Mouse (Mus musculus): ENCODE data around the gene Lrrc74a. TPM values are rescaled to one million over a fixed set of nuclear protein-coding genes. Genes with fewer than 3 reads are reported as not detected.
A peak's percentile ranks its signal among the peaks of the same experiment; 100 is the strongest.

Lrrc74a gene
- polyA plus RNA-seq, 1 experiment: not detected

DNA sequence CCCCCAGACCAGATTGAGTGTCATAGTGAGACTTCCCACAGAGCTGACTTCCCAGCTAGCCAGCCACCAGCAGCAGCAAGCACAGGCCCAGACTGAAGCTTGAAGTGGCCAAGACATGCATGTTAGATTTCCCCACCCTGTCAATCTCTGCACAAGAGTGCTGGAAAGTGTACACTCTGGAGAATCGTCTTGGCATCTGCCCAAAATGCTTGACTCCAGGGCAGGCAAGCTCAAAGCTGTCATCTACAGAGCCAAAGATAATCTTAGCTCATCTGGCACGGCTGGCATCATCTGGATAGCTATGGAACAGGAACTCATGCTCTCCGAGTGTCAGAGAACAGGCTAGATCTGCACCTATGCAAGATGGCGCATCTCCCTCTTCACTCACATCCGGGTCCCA is 12.7 kb upstream of the Lrrc74a start:
- Histone ChIP-seq H3K4me3 (no peak overlapping the region), H3K4me2 (ENCODE audit: low read depth) (no peak overlapping the region), H3ac (ENCODE audit: control insufficient read depth, insufficient read length) (no peak overlapping the region), H3K27me3 (ENCODE audit: control insufficient read depth, insufficient read depth, insufficient read length) (peaks cover 29% of the 10 kb centered on the region), H3K79me2 (ENCODE audit: control insufficient read depth, insufficient read depth) (no peaks in the 10 kb centered on the region), H3K36me3 (ENCODE audit: control insufficient read depth, insufficient read depth) (no peaks in the 10 kb centered on the region)
- no peak for TF ChIP-seq SRF (IDR thresholded peaks at IDR 0.05; ENCODE audit: control insufficient read depth, insufficient read length, low read depth)
- TF ChIP-seq MYOG (IDR thresholded peaks at IDR 0.05; ENCODE audit: control insufficient read depth in 1 of 3, insufficient read depth in 1 of 3, insufficient read length in 2 of 3, low read depth in 2 of 3): no peak

- no peak overlapping the region for H3K4me2 ChIP-seq (ENCODE audit: low read depth)
- H3K4me3 ChIP-seq: no peak overlapping the region
- TF ChIP-seq POLR2A (IDR thresholded peaks at IDR 0.05; ENCODE audit: insufficient read length, low read depth): no peak
- TF ChIP-seq MYOD1 (IDR thresholded peaks at IDR 0.05; ENCODE audit: control insufficient read depth in 1 of 3, insufficient read length in 2 of 3, low read depth in 2 of 3): no peak
- no peak for TF ChIP-seq REST (IDR thresholded peaks at IDR 0.05; ENCODE audit: insufficient read depth, insufficient read length)
- TF ChIP-seq CEBPB (IDR thresholded peaks at IDR 0.05; ENCODE audit: insufficient read depth, poor library complexity, severe bottlenecking): no peak
- TF ChIP-seq USF1 (IDR thresholded peaks at IDR 0.05; ENCODE audit: low read depth): no peak
- TF ChIP-seq TCF12 (IDR thresholded peaks at IDR 0.05; ENCODE audit: insufficient read depth, poor library complexity, severe bottlenecking): no peak
- TF ChIP-seq MYOG (IDR thresholded peaks at IDR 0.05; ENCODE audit: control insufficient read depth in 1 of 3, insufficient read depth in 1 of 3, insufficient read length in 2 of 3, low read depth in 2 of 3): no peak
- no peak for TF ChIP-seq MAX (IDR thresholded peaks at IDR 0.05; ENCODE audit: low read depth)
- no peak for TF ChIP-seq POLR2AphosphoS2 (IDR thresholded peaks at IDR 0.05; ENCODE audit: insufficient read length, low read depth)
- no peak for TF ChIP-seq TCF3 (IDR thresholded peaks at IDR 0.05; ENCODE audit: insufficient read length, low read depth)
- TF ChIP-seq SRF (IDR thresholded peaks at IDR 0.05; ENCODE audit: control insufficient read depth, insufficient read length, low read depth): no peak
- TF ChIP-seq E2F4 (IDR thresholded peaks at IDR 0.05; ENCODE audit: insufficient read depth): no peak
- peaks cover 9% of the 10 kb centered on the region for H3K27me3 ChIP-seq (ENCODE audit: control insufficient read depth, insufficient read depth, insufficient read length)
- no peaks in the 10 kb centered on the region for H3K79me2 ChIP-seq (ENCODE audit: control insufficient read depth, insufficient read depth)
- H3ac ChIP-seq (ENCODE audit: control insufficient read depth, insufficient read length): no peak overlapping the region
- no peaks in the 10 kb centered on the region for H3K36me3 ChIP-seq (ENCODE audit: control insufficient read depth, insufficient read depth)
These were observed 9.9 kb upstream of the Lrrc74a start for GRCm38 (mm10) chr12:86724300-86724699.

GRCm38 (mm10) chr12:86725706-86726105 is 8.5 kb upstream of the Lrrc74a start:
- peak overlapping the region; percentile 23 for H3K4me3 ChIP-seq
- no peaks in the 10 kb centered on the region for H3K27me3 ChIP-seq (ENCODE audit: control insufficient read depth, insufficient read depth, insufficient read length)
- H3ac ChIP-seq (ENCODE audit: control insufficient read depth, insufficient read length): peak overlapping the region; percentile 1
- no peaks in the 10 kb centered on the region for H3K36me3 ChIP-seq (ENCODE audit: control insufficient read depth, insufficient read depth)
- TF ChIP-seq SRF (IDR thresholded peaks at IDR 0.05; ENCODE audit: control insufficient read depth, insufficient read length, low read depth) (no peak), TCF12 (IDR thresholded peaks at IDR 0.05; ENCODE audit: insufficient read depth, poor library complexity, severe bottlenecking) (no peak), POLR2A (IDR thresholded peaks at IDR 0.05; ENCODE audit: insufficient read length, low read depth) (no peak)
- H3K79me2 ChIP-seq (ENCODE audit: control insufficient read depth, insufficient read depth): no peaks in the 10 kb centered on the region
- peak overlapping the region; percentile 88 for H3K4me2 ChIP-seq (ENCODE audit: low read depth)

DNA sequence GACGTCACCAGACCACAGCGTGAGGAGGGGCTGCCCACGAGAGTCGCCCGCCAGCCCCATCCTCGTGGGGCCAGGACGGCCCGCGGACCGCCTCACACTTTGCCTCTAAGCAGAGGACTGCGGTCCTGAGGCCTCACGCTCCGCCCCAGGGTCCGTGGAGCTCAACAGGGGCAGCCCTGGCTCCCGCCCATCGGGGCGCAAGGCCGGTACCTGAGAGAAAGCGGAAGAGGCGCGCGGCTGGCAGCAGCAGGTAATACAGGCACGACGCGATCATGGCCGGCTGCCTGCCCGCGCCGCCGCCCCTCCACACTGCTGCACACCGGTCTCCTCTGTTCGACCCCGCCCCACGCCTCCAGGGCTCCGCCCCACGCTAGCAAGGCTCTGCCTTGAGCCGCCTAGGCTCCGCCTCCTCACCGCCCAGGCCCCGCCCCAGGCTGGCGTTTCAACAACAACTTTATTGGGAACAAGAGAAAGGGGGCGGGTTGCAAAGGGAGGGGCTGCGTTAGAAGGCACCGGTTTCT is 8.0 kb upstream of the Lrrc74a start, which contains the start of gene Angel1:
Angel1 (minus strand) TSS at position 341 of the 521 bp plus-strand sequence.
- no peak for TF ChIP-seq USF1 (IDR thresholded peaks at IDR 0.05; ENCODE audit: low read depth)
- TF ChIP-seq REST (IDR thresholded peaks at IDR 0.05; ENCODE audit: insufficient read depth, insufficient read length): no peak
- TF ChIP-seq TCF3 (IDR thresholded peaks at IDR 0.05; ENCODE audit: insufficient read length, low read depth): no peak
- TF ChIP-seq MAX (IDR thresholded peaks at IDR 0.05; ENCODE audit: low read depth): no peak
- TF ChIP-seq E2F4 (IDR thresholded peaks at IDR 0.05; ENCODE audit: insufficient read depth): no peak
- no peak for TF ChIP-seq MYOG (IDR thresholded peaks at IDR 0.05; ENCODE audit: control insufficient read depth in 1 of 3, insufficient read depth in 1 of 3, insufficient read length in 2 of 3, low read depth in 2 of 3)
- TF ChIP-seq POLR2A (IDR thresholded peaks at IDR 0.05; ENCODE audit: insufficient read length, low read depth): peak; percentile 87
- no peak for TF ChIP-seq TCF12 (IDR thresholded peaks at IDR 0.05; ENCODE audit: insufficient read depth, poor library complexity, severe bottlenecking)
- TF ChIP-seq SRF (IDR thresholded peaks at IDR 0.05; ENCODE audit: control insufficient read depth, insufficient read length, low read depth): no peak
- no peak for TF ChIP-seq MYOD1 (IDR thresholded peaks at IDR 0.05; ENCODE audit: control insufficient read depth in 1 of 3, insufficient read length in 2 of 3, low read depth in 2 of 3)
- peak; percentile 59 for TF ChIP-seq POLR2AphosphoS2 (IDR thresholded peaks at IDR 0.05; ENCODE audit: insufficient read length, low read depth)
- TF ChIP-seq CEBPB (IDR thresholded peaks at IDR 0.05; ENCODE audit: insufficient read depth, poor library complexity, severe bottlenecking): no peak
- no peaks in the 10 kb centered on the region for H3K79me2 ChIP-seq (ENCODE audit: control insufficient read depth, insufficient read depth)
- no peaks in the 10 kb centered on the region for H3K27me3 ChIP-seq (ENCODE audit: control insufficient read depth, insufficient read depth, insufficient read length)
- H3K36me3 ChIP-seq (ENCODE audit: control insufficient read depth, insufficient read depth): no peaks in the 10 kb centered on the region
- peak within 1 kb of the TSS; percentile 23 for H3K4me3 ChIP-seq
- peak within 1 kb of the TSS; percentile 88 for H3K4me2 ChIP-seq (ENCODE audit: low read depth)
- peak within 1 kb of the TSS; percentile 1 for H3ac ChIP-seq (ENCODE audit: control insufficient read depth, insufficient read length)

DNA sequence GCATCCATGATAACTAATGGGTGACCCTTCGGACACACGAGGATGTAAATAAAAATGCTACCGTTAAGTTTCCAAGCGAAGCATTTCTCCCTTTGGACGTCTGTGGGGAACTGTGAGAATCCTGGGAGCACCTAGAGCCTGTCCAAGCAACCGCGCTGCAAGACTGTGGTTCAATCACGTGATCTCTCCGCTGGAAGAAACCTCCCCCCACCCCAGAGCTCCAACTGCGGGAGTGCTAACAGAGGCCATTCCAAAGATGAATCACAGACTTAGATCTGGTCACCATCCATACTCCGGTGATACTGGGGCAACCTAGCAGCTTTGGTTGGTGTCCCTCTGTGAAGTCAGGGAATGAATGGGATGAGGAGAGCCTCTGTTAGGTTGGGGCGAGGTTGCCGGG is 26.9 kb downstream of the Lrrc74a start:
- H3K27me3 ChIP-seq (ENCODE audit: control insufficient read depth, insufficient read depth, insufficient read length): peaks cover 56% of the 10 kb centered on the region
- no peak overlapping the region for H3K4me2 ChIP-seq (ENCODE audit: low read depth)
- H3K79me2 ChIP-seq (ENCODE audit: control insufficient read depth, insufficient read depth): no peaks in the 10 kb centered on the region
- no peaks in the 10 kb centered on the region for H3K36me3 ChIP-seq (ENCODE audit: control insufficient read depth, insufficient read depth)
- H3ac ChIP-seq (ENCODE audit: control insufficient read depth, insufficient read length): no peak overlapping the region
- TF ChIP-seq POLR2AphosphoS2 (IDR thresholded peaks at IDR 0.05; ENCODE audit: insufficient read length, low read depth): no peak
- TF ChIP-seq POLR2A (IDR thresholded peaks at IDR 0.05; ENCODE audit: insufficient read length, low read depth): no peak
- no peak for TF ChIP-seq TCF3 (IDR thresholded peaks at IDR 0.05; ENCODE audit: insufficient read length, low read depth)
- TF ChIP-seq MYOG (IDR thresholded peaks at IDR 0.05; ENCODE audit: control insufficient read depth in 1 of 3, insufficient read depth in 1 of 3, insufficient read length in 2 of 3, low read depth in 2 of 3): no peak
- no peak for TF ChIP-seq MAX (IDR thresholded peaks at IDR 0.05; ENCODE audit: low read depth)
- no peak for TF ChIP-seq TCF12 (IDR thresholded peaks at IDR 0.05; ENCODE audit: insufficient read depth, poor library complexity, severe bottlenecking)
- no peak overlapping the region for H3K4me3 ChIP-seq

Data from myocyte (in vitro differentiated cells).